Mouse (Mus musculus) c-Kit-negative CD71-positive TER-119-positive erythroid progenitor cells, embryonic 14.5 days (primary cell): ENCODE data around the gene Btf3l4.
A peak's percentile ranks its signal among the peaks of the same experiment; 100 is the strongest.

ENCODE experiments used
- DNase-seq: peaks from one replicate; pipeline ENCODE4 v3.0.0-alpha.2; 2013; ENCODE audit warnings: low read depth, low spot score

The Btf3l4 gene

DNA sequence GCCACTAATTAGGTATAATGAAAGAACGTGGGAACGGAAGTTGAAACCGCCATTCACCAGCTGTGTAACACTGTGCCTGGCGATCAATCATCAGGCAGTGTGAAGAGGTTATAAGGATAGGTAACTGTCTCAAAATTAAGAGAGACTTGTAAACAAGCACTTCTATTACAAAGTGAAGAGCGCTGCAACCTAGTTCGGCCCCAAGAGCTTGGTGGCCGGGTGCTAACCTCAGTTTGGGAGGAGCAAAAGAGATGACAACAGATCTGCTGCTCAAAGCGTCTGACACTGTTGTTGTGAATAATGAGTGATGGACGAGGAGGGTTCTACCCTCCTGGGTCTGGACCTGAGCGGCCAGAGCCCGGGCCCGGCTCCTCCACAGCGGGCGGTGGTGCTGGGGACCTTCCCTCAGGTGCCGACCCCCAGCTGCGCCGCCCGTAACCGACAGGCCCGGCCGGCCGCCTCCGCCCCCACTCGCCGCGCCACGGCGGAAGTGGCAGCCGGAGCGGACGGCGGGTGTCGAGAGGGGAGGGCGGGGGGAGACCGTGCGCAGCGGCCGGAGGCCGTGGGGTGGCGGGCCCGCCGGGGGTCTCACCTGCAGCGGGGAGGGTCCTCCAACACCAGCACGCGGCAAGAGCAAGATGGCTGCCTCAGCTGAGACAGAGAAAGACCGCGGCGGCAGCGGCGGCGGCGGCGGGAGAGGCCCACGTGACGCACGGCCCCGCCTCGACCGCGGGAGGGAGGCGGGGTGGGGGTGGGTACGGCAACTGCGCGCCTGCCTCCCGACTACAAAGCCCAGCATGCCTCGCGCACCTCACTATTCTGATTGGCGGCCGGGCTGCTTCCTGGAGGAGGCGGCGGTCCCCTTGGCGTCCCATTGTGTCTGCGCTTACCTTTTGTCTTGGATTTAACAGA lies at the start of gene Btf3l4:
Gene Btf3l4 (minus strand): TSS at position 699 of the 912 bp plus-strand sequence.
- peak; percentile 82 for DNase-seq

- peak; percentile 47 for DNase-seq
These were observed 45.8 kb upstream of the Btf3l4 start, which contains the start of gene Rab3b for GRCm38 (mm10) chr4:108878963-108879822. TSS of gene Rab3b (plus strand) at chr4:108879063.

DNA sequence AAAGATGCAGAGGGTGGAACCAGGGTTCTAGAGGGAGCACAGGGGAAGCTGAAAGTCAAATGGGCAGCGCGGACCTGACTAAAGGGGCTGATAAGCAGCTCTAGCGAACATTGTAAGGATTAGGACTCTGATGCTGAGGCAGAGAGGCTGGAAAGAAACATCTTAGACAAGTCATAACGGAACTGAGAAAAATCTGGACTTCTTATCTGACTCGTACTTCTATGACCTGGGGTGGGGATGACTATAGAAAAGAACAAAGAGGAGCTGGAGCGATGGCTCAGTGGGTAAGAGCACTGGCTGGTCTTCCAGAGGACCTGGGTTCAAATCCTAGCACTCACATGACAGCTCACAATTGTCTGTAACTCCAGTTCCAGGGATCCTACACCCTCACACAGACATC lies 44.5 kb upstream of the Btf3l4 start:
- DNase-seq = no peak

DNA sequence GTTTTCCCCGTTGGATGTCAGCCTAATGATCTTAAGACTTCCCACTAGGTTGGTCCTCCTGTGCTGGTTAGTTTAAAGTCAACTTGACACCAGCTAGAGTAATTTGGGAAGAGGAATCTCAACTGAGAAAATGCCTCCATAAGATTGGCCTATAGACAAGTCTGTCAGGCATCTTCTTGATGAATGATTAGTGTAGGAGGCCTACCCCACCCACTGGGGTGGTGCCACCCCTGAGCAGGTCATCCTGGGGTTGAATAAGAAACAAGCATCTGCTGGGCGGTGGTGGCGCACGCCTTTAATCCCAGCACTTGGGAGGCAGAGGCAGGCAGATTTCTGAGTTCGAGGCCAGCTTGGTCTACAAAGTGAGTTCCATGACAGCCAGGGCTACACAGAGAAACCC lies 40.3 kb upstream of the Btf3l4 start:
- DNase-seq = no peak

GRCm38 (mm10) chr4:108869730-108870374 lies 36.4 kb upstream of the Btf3l4 start:
- DNase-seq = peak; percentile 66

DNA sequence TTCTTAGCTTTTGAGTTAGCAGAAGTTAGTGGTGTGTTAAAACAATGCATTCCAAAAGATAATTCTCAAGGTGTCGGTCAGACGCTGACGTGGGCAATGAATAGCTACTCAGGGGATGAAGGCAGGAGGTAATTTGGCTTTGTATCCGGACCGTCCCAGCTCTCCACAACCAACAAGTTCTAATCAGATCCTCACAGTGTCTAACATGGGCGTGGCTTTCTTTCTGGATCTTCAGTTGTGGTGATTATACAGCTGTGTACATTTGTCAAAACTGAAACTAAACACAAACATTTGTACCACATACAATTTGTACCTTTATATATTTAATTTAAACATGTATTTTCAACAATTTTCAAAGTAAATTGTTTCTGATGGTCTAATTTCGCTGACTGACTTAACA lies 33.4 kb upstream of the Btf3l4 start:
- no peak for DNase-seq

DNA sequence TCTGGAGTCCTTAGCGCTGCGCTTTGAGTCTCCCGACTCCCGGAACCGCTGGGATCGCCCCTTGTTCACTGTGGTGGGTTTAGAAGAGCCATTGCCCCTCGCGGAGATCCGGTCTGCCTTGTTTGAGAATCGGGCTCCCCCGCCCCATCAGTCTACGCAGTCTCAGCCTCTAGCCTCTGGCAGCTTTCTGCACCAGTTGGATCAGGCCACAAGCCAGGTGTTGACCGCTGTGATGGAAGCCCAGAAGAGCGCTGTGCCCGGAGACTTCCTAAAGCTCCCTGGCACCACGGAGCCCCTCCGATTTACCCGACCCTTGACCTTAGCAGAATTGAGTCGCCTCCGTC lies 15.1 kb upstream of the Btf3l4 start, which contains the start of gene A730015C16Rik:
Gene A730015C16Rik (minus strand): TSS at position 115 of the 344 bp plus-strand sequence.
- DNase-seq = no peak

- DNase-seq = peak; percentile 68
These were observed 14.5 kb upstream of the Btf3l4 start, which contains the start of gene Kti12 for GRCm38 (mm10) chr4:108847715-108848504. TSS of gene Kti12 (plus strand) at chr4:108847785.

DNA sequence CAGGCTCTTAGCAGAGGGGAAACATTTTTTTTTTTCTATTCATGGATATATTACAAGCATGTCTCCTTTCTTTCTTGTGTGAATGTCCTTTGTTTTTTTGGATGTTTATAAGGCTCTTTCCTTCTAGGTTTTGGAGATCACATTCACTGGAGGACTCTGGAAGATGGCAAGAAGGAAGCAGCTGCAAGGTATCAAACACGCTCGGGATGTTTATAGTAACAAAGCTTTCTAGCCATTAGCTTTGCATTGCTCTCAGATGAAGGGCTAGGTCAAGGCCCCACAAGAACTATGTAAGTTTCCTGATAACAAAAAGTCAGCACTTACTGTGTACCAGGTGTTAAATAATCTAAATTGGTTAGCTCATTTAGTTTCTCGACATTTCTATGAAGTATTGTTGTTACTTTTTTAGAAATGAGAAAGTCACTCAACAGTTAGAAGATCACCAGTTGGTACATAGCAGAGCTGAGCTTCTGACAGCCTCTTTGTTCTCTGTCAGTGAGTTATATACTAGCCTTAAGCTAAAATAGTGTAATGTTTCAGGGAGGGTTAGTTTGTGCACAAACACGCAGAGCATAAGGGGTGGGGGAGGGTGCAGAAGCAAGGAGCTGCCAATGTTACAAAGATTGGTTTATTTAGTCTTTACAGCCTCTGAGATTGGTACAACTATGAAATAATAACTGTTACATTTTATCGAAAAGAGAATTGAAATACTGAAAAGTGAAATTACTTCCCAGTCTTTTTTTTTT lies 12.6 kb upstream of the Btf3l4 start:
- no peak for DNase-seq

- DNase-seq = no peak
These were observed 9.9 kb upstream of the Btf3l4 start for GRCm38 (mm10) chr4:108843336-108843735.

- no peak for DNase-seq
These were observed 8.6 kb upstream of the Btf3l4 start for GRCm38 (mm10) chr4:108841920-108842578.

DNA sequence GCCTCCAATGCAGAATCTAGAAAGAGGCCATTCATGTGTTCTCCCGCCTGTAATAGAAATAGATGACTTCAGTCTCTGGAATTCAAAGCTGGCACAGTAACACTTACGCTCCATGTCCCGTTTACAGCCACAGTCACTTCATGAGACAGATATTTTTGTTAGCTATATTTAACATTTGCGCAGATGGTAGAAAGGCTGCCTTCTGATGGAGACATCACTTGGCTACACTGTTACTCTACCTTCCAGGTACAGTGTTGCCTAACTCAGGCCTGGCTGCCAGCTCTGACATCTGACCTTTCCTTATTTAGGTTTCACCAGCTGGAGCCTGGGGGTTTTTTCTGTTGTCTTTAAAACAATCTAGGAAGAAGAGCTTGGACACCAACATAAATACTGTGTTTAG lies 4.6 kb upstream of the Btf3l4 start:
- no peak for DNase-seq

DNA sequence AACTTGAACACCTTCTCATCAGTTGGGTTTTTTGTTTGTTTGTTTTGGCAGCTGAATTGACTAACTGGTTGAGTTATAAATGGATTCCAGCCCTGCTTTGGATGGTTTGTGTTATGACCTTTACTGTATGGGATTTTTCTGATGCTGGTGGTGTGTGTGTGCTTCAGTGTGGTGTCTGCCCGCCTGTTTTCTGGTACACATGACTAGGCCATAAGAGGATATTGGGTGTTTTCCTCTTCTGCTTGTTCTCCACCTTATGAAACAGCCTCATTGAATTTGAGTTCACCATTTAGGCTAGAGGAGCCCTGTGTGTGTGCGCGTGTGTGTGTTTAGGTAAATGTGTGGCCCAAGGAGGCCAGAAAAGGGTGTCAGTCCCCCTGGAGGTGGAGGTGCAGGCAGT lies 2.1 kb upstream of the Btf3l4 start:
- no peak for DNase-seq

GRCm38 (mm10) chr4:108834971-108835311 lies 1.5 kb upstream of the Btf3l4 start:
- DNase-seq = no peak

GRCm38 (mm10) chr4:108834115-108834970 lies 929 bp upstream of the Btf3l4 start, which contains the start of gene Txndc12:
TSS of gene Txndc12 (plus strand) at chr4:108834601.
- DNase-seq = peak; percentile 37

DNA sequence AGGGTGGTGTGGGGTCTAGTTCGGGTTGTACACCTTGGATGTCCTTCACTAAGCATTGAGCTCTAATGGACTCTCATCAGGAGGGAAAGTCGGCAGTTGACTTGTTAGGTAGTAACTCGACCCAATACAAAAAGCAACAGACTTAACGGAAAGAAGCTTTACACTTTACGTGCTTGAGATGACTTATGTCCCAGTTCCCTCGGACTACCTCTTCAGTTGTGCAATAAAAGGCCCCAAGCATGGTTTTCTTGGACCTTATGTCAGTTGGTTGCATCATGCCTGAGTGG lies 357 bp upstream of the Btf3l4 start:
- DNase-seq = no peak

DNA sequence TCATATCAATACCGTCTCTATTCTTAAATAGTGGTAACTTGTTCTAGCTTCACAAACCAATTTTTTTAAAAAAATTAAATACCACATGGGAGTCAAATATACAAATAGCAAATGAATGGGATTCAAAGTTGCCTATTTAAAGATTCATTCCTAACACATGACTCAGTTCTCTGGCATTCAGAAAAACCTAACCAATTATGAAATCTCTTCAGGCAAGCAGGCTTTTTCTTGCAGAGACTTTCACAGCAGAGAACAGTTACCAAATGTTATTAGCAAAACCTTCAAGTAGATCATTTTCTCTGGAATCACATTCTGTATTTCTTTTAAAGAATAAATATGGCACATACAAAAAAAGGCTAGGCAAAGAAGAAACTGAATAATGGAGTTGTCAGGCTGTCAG lies 2.7 kb downstream of the Btf3l4 start:
- no peak for DNase-seq

GRCm38 (mm10) chr4:108826643-108827042 lies 6.8 kb downstream of the Btf3l4 start:
- DNase-seq = no peak

GRCm38 (mm10) chr4:108826096-108826495 lies 7.3 kb downstream of the Btf3l4 start:
- DNase-seq = no peak
